In the genomic region with DNA sequence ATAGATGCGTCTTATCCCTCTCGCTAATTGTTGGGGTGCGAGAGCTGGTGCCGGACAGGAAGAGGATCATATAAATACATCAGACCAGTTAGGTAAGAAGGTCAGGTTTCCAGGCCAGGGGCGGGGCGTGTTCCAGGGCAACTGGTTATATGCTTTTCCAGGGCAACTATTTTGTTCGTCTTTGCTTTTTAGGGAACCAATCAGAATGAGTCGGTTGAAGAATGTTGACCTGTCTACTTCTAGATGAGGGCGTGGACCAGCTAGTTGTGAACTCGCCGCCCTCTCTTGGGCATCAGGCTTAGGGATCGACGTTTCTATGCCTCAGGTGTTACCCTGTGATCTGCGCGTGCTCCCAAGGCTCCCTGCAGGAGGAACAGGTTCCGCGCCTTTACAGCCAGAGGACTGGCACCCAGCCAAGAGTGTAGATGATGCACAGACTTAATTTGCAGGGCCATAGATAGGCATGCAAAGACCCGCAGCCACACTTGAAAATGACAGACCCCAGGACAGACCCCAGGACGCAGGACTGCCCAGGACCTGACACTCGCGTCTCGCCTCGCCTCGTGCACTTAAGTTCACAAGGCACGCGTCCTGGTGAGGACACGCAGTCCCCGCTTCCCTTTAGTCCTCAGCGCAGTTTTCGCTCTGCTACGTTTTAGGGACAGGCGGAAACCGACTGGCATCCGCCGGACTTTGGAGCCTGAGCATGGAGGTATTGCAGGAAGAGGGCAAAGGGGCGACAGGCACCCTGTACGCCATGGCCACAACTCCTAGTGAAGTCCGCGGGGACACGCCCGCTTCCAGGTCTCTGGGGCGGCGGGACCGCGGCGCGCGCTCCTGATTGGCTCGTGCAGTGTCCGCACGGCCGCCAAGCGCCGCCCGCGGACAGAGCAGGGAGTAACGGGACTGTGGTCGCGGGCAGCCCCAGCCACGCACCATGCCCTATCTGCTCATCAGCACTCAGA, we compare ENCODE assay signal across 8 mouse cellular contexts. TPM values are rescaled to one million over a fixed set of nuclear protein-coding genes. Genes with fewer than 3 reads are reported as not detected.
DNase-seq lines count a peak whose midpoint lies in the region; ATAC-seq and TF ChIP-seq lines count a peak whose summit lies in the region.

A gene (plus strand): TSS at position 873 of the 965 bp plus-strand sequence.

- peak within 1 kb of the TSS; percentile 27 for H3K9ac ChIP-seq in intestine, embryonic 14.5 days (ENCODE audit: low read length)
- peak within 1 kb of the TSS; percentile 61 for H3K9ac ChIP-seq in liver, embryonic 13.5 days

- H3ac ChIP-seq in myocyte (ENCODE audit: control insufficient read depth, insufficient read length), result peak within 1 kb of the TSS; percentile 14

- peak within 1 kb of the TSS; percentile 38 for H3K4me3 ChIP-seq in cortical plate, adult 2 months (ENCODE audit: insufficient read depth, low read length)
- peak within 1 kb of the TSS; percentile 56 for H3K4me3 ChIP-seq in intestine, embryonic 14.5 days (ENCODE audit: low read depth, low read length)
- peak within 1 kb of the TSS; percentile 63 for H3K4me3 ChIP-seq in liver, embryonic 13.5 days (replicated peaks)
- H3K4me3 ChIP-seq in myocyte, result peak within 1 kb of the TSS; percentile 47

- H3K9me3 ChIP-seq in intestine, embryonic 14.5 days (ENCODE audit: control insufficient read depth, low read length), result no peaks in the 10 kb centered on the region
- no peaks in the 10 kb centered on the region for H3K9me3 ChIP-seq in liver, embryonic 13.5 days (replicated peaks)

- under 1% methylated on average over 52 of the region's 60 CpGs for WGBS in intestine, embryonic 14.5 days
- 1% methylated on average over 60 of the region's 60 CpGs for whole genome bisulfite sequencing in liver, embryonic 13.5 days (ENCODE audit: insufficient replicate concordance)

- no peaks in the 10 kb centered on the region for H3K79me2 ChIP-seq in myocyte (ENCODE audit: control insufficient read depth, insufficient read depth)

- TF ChIP-seq POLR2A in cortical plate, adult 2 months (IDR thresholded peaks at IDR 0.05; ENCODE audit: extremely low read depth, insufficient read depth, low read length), result no peak
- TF ChIP-seq POLR2A in myocyte (IDR thresholded peaks at IDR 0.05; ENCODE audit: insufficient read length, low read depth), result peak; percentile 73

- peak within 1 kb of the TSS; percentile 99 for H3K4me2 ChIP-seq in intestine, embryonic 14.5 days (ENCODE audit: low read length)
- H3K4me2 ChIP-seq in liver, embryonic 13.5 days, result peak within 1 kb of the TSS; percentile 89
- H3K4me2 ChIP-seq in myocyte (ENCODE audit: low read depth), result peak within 1 kb of the TSS; percentile 98

- no peak for TF ChIP-seq CTCF in cortical plate, adult 2 months (IDR thresholded peaks at IDR 0.05; ENCODE audit: extremely low read depth, insufficient read depth, low read length)

- peak; percentile 85 for ATAC-seq in intestine, embryonic 14.5 days (replicated peaks; ENCODE audit: low FRiP score, low TSS enrichment, low read depth)
- ATAC-seq in liver, embryonic 13.5 days (ENCODE audit: low read depth), result peak; percentile 80

- H3K4me1 ChIP-seq in cortical plate, adult 2 months (ENCODE audit: control insufficient read depth, insufficient read depth, low read length), result peaks cover 4% of the 10 kb centered on the region; the same call in 1 of the 2 replicates
- H3K4me1 ChIP-seq in intestine, embryonic 14.5 days (replicated peaks; ENCODE audit: control insufficient read depth, insufficient read depth, low read length), result peaks cover 5% of the 10 kb centered on the region; the same call in 1 of the 2 replicates
- H3K4me1 ChIP-seq in liver, embryonic 13.5 days (replicated peaks), result peaks cover 34% of the 10 kb centered on the region

- H3K36me3 ChIP-seq in intestine, embryonic 14.5 days (ENCODE audit: control insufficient read depth, insufficient read depth, low read length), result no peaks in the 10 kb centered on the region
- no peaks in the 10 kb centered on the region; the same call in 1 of the 2 replicates for H3K36me3 ChIP-seq in liver, embryonic 13.5 days
- H3K36me3 ChIP-seq in myocyte (ENCODE audit: control insufficient read depth, insufficient read depth), result no peaks in the 10 kb centered on the region

- peak; percentile 36 to 39 for DNase-seq in B cell, adult 2 months
- peak; percentile 10 for DNase-seq in T-cell, adult 2 months (ENCODE audit: low spot score)
- DNase-seq in gonadal fat pad, adult 2 months (ENCODE audit: low read depth), result no peak
- peak; percentile 88 for DNase-seq in intestine, embryonic 14.5 days (ENCODE audit: low spot score)
- DNase-seq in liver, embryonic 13.5 days, result peak; percentile 60
- DNase-seq in testis, postnatal 10 days (ENCODE audit: low spot score), result peak; percentile 66

- no peak within 1 kb of the TSS for H3K27ac ChIP-seq in cortical plate, adult 2 months (ENCODE audit: insufficient read depth, low read length)
- no peak within 1 kb of the TSS for H3K27ac ChIP-seq in intestine, embryonic 14.5 days (ENCODE audit: low read depth)
- H3K27ac ChIP-seq in liver, embryonic 13.5 days, result no peak within 1 kb of the TSS

- H3K27me3 ChIP-seq in intestine, embryonic 14.5 days (replicated peaks; ENCODE audit: control insufficient read depth, insufficient read depth, low read length), result peaks cover 13% of the 10 kb centered on the region
- H3K27me3 ChIP-seq in liver, embryonic 13.5 days, result peaks cover 56% of the 10 kb centered on the region
- H3K27me3 ChIP-seq in myocyte (ENCODE audit: control insufficient read depth, insufficient read depth, insufficient read length), result no peaks in the 10 kb centered on the region

TF ChIP-seq in myocyte, 11 proteins besides CTCF, POLR2A, EP300 and RAD21:
- TF ChIP-seq MYOG (IDR thresholded peaks at IDR 0.05; ENCODE audit: control insufficient read depth in 1 of 3, insufficient read depth in 1 of 3, insufficient read length in 2 of 3, low read depth in 2 of 3) (no peak), POLR2AphosphoS2 (IDR thresholded peaks at IDR 0.05; ENCODE audit: insufficient read length, low read depth) (peak; percentile 63), MAX (IDR thresholded peaks at IDR 0.05; ENCODE audit: low read depth) (no peak), CEBPB (IDR thresholded peaks at IDR 0.05; ENCODE audit: insufficient read depth, poor library complexity, severe bottlenecking) (no peak), USF1 (IDR thresholded peaks at IDR 0.05; ENCODE audit: low read depth) (no peak), REST (IDR thresholded peaks at IDR 0.05; ENCODE audit: insufficient read depth, insufficient read length) (no peak), MYOD1 (IDR thresholded peaks at IDR 0.05; ENCODE audit: control insufficient read depth in 1 of 3, insufficient read length in 2 of 3, low read depth in 2 of 3) (no peak)

RNA-seq across cellular contexts. Expression of the gene that starts here (rescaled TPM):
- 0.96 and 1.3 TPM in 2 replicates for polyA plus RNA-seq in cortical plate, adult 2 months (2012; rRNA removed)
- 15.6 and 55.8 TPM in 2 replicates for polyA plus RNA-seq in gonadal fat pad, adult 2 months (2012; rRNA removed)
- polyA plus RNA-seq in intestine, embryonic 14.5 days (2014; fragmentation: Nextera tagmentation; extraction: Ambion mirVana), result 11.7 and 12.0 TPM in 2 replicates
- polyA plus RNA-seq in liver, embryonic 13.5 days (2015; fragmentation: Nextera tagmentation; extraction: Ambion mirVana), result 39.4 and 47.1 TPM in 2 replicates
- polyA plus RNA-seq in myocyte (2012; fragmentation: generic; extraction: Trizol), result 90.4 TPM
